Mouse (Mus musculus) G1E (cell line): ENCODE results near the gene Cop1.

Experiments used
- CTCF ChIP-seq: IDR thresholded peaks from 2 replicates; pipeline ENCODE4 v1.5.1; 2012; ENCODE audit warnings: low read depth, low read length, inconsistent platforms, mixed read lengths
- GATA1 ChIP-seq: IDR thresholded peaks from 2 replicates; pipeline ENCODE4 v1.6.1; 2012; ENCODE audit warnings: borderline replicate concordance, low read length, inconsistent platforms, mixed read lengths
- POLR2AphosphoS5 ChIP-seq: IDR thresholded peaks from 2 replicates; pipeline ENCODE4 v1.6.1; 2012; ENCODE audit warnings: low read depth, low read length, inconsistent platforms; ENCODE audit not compliant: insufficient replicate concordance
- TAL1 ChIP-seq: conservative IDR thresholded peaks from 2 replicates; pipeline ENCODE4 v1.6.1; 2012; ENCODE audit warnings: low read depth, low read length, inconsistent platforms, mixed read lengths

- no peak for TF ChIP-seq POLR2AphosphoS5
- TF ChIP-seq GATA1: no peak
- TF ChIP-seq CTCF: no peak
- TF ChIP-seq TAL1: no peak
Measured at GRCm38 (mm10) chr1:159198603-159199002, 33.5 kb upstream of the Cop1 start.
